Mouse (Mus musculus): ENCODE data around the gene Ociad2.
"Not testable (repeated sequence)": the region's sequence is repeated elsewhere in the genome, so short reads cannot be mapped to it uniquely, and the experiment has no call there.

The Ociad2 gene

GRCm38 (mm10) chr5:73353978-73354377, 13.2 kb upstream of the Ociad2 start:
- no peak for DNase-seq (ENCODE audit: low read depth, low spot score)

- no peak for DNase-seq (ENCODE audit: low read depth, low spot score)
Observed at GRCm38 (mm10) chr5:73353519-73353918, 12.7 kb upstream of the Ociad2 start.

- DNase-seq (ENCODE audit: low read depth, low spot score), result no peak
Observed at GRCm38 (mm10) chr5:73351796-73352195, 11.0 kb upstream of the Ociad2 start.

GRCm38 (mm10) chr5:73349514-73349913, 8.7 kb upstream of the Ociad2 start:
- no peak for DNase-seq (ENCODE audit: low read depth, low spot score)

- no peak for DNase-seq (ENCODE audit: low read depth, low spot score)
Observed at GRCm38 (mm10) chr5:73345254-73345653, 4.4 kb upstream of the Ociad2 start.

- DNase-seq (ENCODE audit: low read depth, low spot score), result peak; percentile 75
Observed at GRCm38 (mm10) chr5:73344310-73344709, 3.5 kb upstream of the Ociad2 start.

GRCm38 (mm10) chr5:73342701-73343355, 2.0 kb upstream of the Ociad2 start:
- DNase-seq (ENCODE audit: low read depth, low spot score), result no peak

- DNase-seq (ENCODE audit: low read depth, low spot score), result no peak
Observed at GRCm38 (mm10) chr5:73339779-73340722, 777 bp downstream of the Ociad2 start.

GRCm38 (mm10) chr5:73338832-73339163, 2.0 kb downstream of the Ociad2 start:
- no peak for DNase-seq (ENCODE audit: low read depth, low spot score)

- DNase-seq (ENCODE audit: low read depth, low spot score), result peak; percentile 61
Observed at GRCm38 (mm10) chr5:73337961-73338831, 2.6 kb downstream of the Ociad2 start.

- no peak for DNase-seq (ENCODE audit: low read depth, low spot score)
Observed at GRCm38 (mm10) chr5:73336448-73336847, 4.4 kb downstream of the Ociad2 start.

GRCm38 (mm10) chr5:73331002-73331401, 9.8 kb downstream of the Ociad2 start:
- no peak for DNase-seq (ENCODE audit: low read depth, low spot score)

GRCm38 (mm10) chr5:73324526-73325170, 16.2 kb downstream of the Ociad2 start:
- DNase-seq (ENCODE audit: low read depth, low spot score), result no peak

GRCm38 (mm10) chr5:73323602-73324001, 17.2 kb downstream of the Ociad2 start:
- DNase-seq (ENCODE audit: low read depth, low spot score), result no peak

GRCm38 (mm10) chr5:73322684-73323083, 18.1 kb downstream of the Ociad2 start:
- DNase-seq (ENCODE audit: low read depth, low spot score), result not testable (repeated sequence)

GRCm38 (mm10) chr5:73319306-73319705, 21.5 kb downstream of the Ociad2 start:
- no peak for DNase-seq (ENCODE audit: low read depth, low spot score)

- no peak for DNase-seq (ENCODE audit: low read depth, low spot score)
Observed at GRCm38 (mm10) chr5:73314654-73315053, 26.2 kb downstream of the Ociad2 start.

- DNase-seq (ENCODE audit: low read depth, low spot score), result no peak
Observed at GRCm38 (mm10) chr5:73313591-73313990, 27.2 kb downstream of the Ociad2 start.

- no peak for DNase-seq (ENCODE audit: low read depth, low spot score)
Observed at GRCm38 (mm10) chr5:73311458-73311857, 29.4 kb downstream of the Ociad2 start.

GRCm38 (mm10) chr5:73310401-73310800, 30.4 kb downstream of the Ociad2 start:
- DNase-seq (ENCODE audit: low read depth, low spot score), result no peak

- DNase-seq (ENCODE audit: low read depth, low spot score), result no peak
Observed at GRCm38 (mm10) chr5:73309496-73309895, 31.3 kb downstream of the Ociad2 start.
